Comparison of ENCODE assay signal across 8 mouse cellular contexts in the genomic region with DNA sequence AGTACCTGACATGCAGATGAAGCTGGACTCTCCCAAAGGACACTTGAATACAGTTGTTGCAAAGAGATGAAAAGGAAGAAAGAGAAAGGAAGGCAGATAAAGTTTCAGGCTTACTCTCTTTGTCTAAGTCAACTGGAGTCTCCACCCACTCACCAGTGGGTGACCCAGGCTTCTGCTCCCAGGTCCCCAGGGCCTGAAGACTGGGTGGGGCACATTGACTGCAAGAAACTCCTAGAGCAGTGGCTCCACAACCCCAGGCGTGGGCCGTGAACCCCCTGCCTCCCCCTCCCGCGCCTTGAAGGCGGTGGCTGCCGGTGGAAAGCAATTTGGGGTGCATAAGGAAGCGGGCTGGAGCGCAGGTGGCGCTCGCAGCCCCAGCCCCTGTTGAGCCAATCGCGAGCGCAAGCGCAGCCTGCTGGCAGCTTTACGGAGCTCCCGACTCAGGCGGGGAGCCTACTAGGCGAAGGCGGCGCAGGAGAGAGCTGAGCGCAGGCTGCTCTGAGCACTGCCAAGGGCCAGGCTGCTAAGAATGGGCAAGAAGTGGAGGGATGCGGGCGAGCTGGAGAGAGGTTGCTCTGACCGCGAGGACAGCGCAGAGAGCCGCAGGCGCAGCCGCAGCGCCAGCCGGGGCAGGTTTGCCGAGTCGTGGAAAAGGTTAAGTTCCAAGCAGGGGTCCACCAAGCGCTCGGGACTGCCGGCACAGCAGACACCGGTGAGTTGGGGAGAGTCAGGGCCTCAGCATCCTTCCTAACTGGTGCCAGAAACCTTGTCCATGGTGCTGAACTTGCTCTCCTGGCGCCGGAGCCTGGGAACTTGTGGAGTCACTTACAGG. TPM values are rescaled to one million over a fixed set of nuclear protein-coding genes. Genes with fewer than 3 reads are reported as not detected.
DNase-seq lines count a peak whose midpoint lies in the region; ATAC-seq lines count a peak whose summit lies in the region.

A gene (plus strand): TSS at position 457 of the 832 bp plus-strand sequence.

- H3K4me3 ChIP-seq in limb, embryonic 13.5 days, result peak within 1 kb of the TSS; percentile 32
- H3K4me3 ChIP-seq in neural tube, embryonic 11.5 days (ENCODE audit: low read depth, low read length), result peak within 1 kb of the TSS; percentile 30

- peak; percentile 72 for ATAC-seq in granulocyte monocyte progenitor cell, adult 5-6 weeks (replicated peaks; ENCODE audit: poor library complexity, severe bottlenecking)
- peak; percentile 97 for ATAC-seq in limb, embryonic 13.5 days (ENCODE audit: low FRiP score, low read depth)
- peak; percentile 89 for ATAC-seq in neural tube, embryonic 11.5 days (ENCODE audit: insufficient read depth, low FRiP score, low TSS enrichment)

- H3K27me3 ChIP-seq in limb, embryonic 13.5 days, result peaks cover 15% of the 10 kb centered on the region
- no peaks in the 10 kb centered on the region for H3K27me3 ChIP-seq in neural tube, embryonic 11.5 days (ENCODE audit: control insufficient read depth, insufficient read depth, low read length)

- H3K9ac ChIP-seq in limb, embryonic 13.5 days, result no peak within 1 kb of the TSS
- H3K9ac ChIP-seq in neural tube, embryonic 11.5 days (ENCODE audit: low read length), result no peak within 1 kb of the TSS

- peak within 1 kb of the TSS; percentile 64 for H3K4me2 ChIP-seq in limb, embryonic 13.5 days (replicated peaks)
- peak within 1 kb of the TSS; percentile 70 for H3K4me2 ChIP-seq in neural tube, embryonic 11.5 days (ENCODE audit: low read depth)

- H3K27ac ChIP-seq in limb, embryonic 13.5 days, result no peak within 1 kb of the TSS
- no peak within 1 kb of the TSS for H3K27ac ChIP-seq in neural tube, embryonic 11.5 days (ENCODE audit: low read depth, low read length)

- H3K36me3 ChIP-seq in limb, embryonic 13.5 days, result no peaks in the 10 kb centered on the region
- H3K36me3 ChIP-seq in neural tube, embryonic 11.5 days (ENCODE audit: control insufficient read depth, insufficient read depth, low read length), result no peaks in the 10 kb centered on the region

- peaks cover 7% of the 10 kb centered on the region for H3K4me1 ChIP-seq in limb, embryonic 13.5 days
- 0 out of 2 replicates have a peak, but pooled peaks cover 3% of the 10 kb centered on the region for H3K4me1 ChIP-seq in neural tube, embryonic 11.5 days (ENCODE audit: control insufficient read depth, insufficient read depth, low read length)

- WGBS in limb, embryonic 13.5 days, result 1% methylated on average over 39 of the region's 39 CpGs
- under 1% methylated on average over 39 of the region's 39 CpGs for WGBS in neural tube, embryonic 11.5 days

- no peaks in the 10 kb centered on the region for H3K9me3 ChIP-seq in limb, embryonic 13.5 days
- H3K9me3 ChIP-seq in neural tube, embryonic 11.5 days (ENCODE audit: control insufficient read depth, low read length), result no peaks in the 10 kb centered on the region

- DNase-seq in spleen, postnatal 10 days (ENCODE audit: low spot score in 2 of 2), result peak; percentile 5 to 37
- DNase-seq in spleen, adult 12 weeks (ENCODE audit: low spot score), result no peak
- peak; percentile 93 for DNase-seq in embryo, embryonic 10 days (ENCODE audit: low spot score)
- DNase-seq in kidney, adult 8-10 months, result peak; percentile 4 to 23
- peak; percentile 79 for DNase-seq in neural tube, embryonic 11.5 days (ENCODE audit: low spot score)
- DNase-seq in thymus, postnatal 25 days, result peak; percentile 2

RNA-seq across cellular contexts. Expression of the gene that starts here (rescaled TPM):
- total RNA-seq in granulocyte monocyte progenitor cell, adult 5-6 weeks (2014; fragmentation: Nextera tagmentation), result not detected in 2 replicates
- not detected in 2 replicates for total RNA-seq in granulocyte monocyte progenitor cell, adult 5-6 weeks (2017)
- 5.1 and 6.3 TPM in 2 replicates for polyA plus RNA-seq in limb, embryonic 13.5 days (2015; fragmentation: Nextera tagmentation; extraction: Ambion mirVana)
- 0.80 and 0.84 TPM in 2 replicates for polyA plus RNA-seq in neural tube, embryonic 11.5 days (2014; fragmentation: Nextera tagmentation; extraction: Ambion mirVana)

Comparison
In these comparisons a context has a peak if more than half of its experiments do, and no peak if none do; other contexts are left out.
1. Peak in ATAC-seq in granulocyte monocyte progenitor cell, adult 5-6 weeks; RNA of the gene not detected or under 1 TPM.
2. Peak in DNase-seq, ATAC-seq, H3K4me3 ChIP-seq and H3K4me2 ChIP-seq in neural tube, embryonic 11.5 days; RNA of the gene not detected or under 1 TPM.